Mouse (Mus musculus) embryonic fibroblast, embryonic 13.5 days (primary cell): ENCODE data around the gene Psapl1. TPM values are rescaled to one million over a fixed set of nuclear protein-coding genes. Genes with fewer than 3 reads are reported as not detected.
A peak's percentile ranks its signal among the peaks of the same experiment; 100 is the strongest.
"Not testable (repeated sequence)": the region's sequence is repeated elsewhere in the genome, so short reads cannot be mapped to it uniquely, and the experiment has no call there.

ENCODE experiments used
- H3K27ac ChIP-seq: 2 replicates; pipeline ENCODE4 v1.5.1; 2012; ENCODE audit warnings: low read length, control low read depth, inconsistent platforms; ENCODE audit not compliant: insufficient read depth
- H3K4me1 ChIP-seq: 2 replicates; pipeline ENCODE4 v1.6.1; 2011; ENCODE audit warnings: low read length; ENCODE audit not compliant: control insufficient read depth, insufficient read depth
- H3K4me3 ChIP-seq: 2 replicates; pipeline ENCODE4 v1.5.1; 2011; ENCODE audit warnings: mild to moderate bottlenecking, control low read depth, low read length; ENCODE audit not compliant: insufficient read depth
- CTCF ChIP-seq: IDR thresholded peaks from 2 replicates; pipeline ENCODE4 v1.5.1; 2011; ENCODE audit warnings: mild to moderate bottlenecking, control low read depth, low read length, moderate library complexity, borderline replicate concordance; ENCODE audit not compliant: insufficient read depth
- POLR2A ChIP-seq: IDR thresholded peaks from 2 replicates; pipeline ENCODE4 v1.6.1; 2011; ENCODE audit warnings: low read depth, mild to moderate bottlenecking, control low read depth, low read length, moderate library complexity
- polyA plus RNA-seq: library from polyadenylated mRNA; stranded (reverse); fragments of >200 nt; gene quantifications from 2 replicates; pipeline ENCODE4 v1.2.4, GENCODE M21; 2011; ENCODE audit warnings: low read depth; ENCODE audit not compliant: missing spikeins, insufficient read length

The Psapl1 gene
- polyA plus RNA-seq, 1 experiment, result not detected

DNA sequence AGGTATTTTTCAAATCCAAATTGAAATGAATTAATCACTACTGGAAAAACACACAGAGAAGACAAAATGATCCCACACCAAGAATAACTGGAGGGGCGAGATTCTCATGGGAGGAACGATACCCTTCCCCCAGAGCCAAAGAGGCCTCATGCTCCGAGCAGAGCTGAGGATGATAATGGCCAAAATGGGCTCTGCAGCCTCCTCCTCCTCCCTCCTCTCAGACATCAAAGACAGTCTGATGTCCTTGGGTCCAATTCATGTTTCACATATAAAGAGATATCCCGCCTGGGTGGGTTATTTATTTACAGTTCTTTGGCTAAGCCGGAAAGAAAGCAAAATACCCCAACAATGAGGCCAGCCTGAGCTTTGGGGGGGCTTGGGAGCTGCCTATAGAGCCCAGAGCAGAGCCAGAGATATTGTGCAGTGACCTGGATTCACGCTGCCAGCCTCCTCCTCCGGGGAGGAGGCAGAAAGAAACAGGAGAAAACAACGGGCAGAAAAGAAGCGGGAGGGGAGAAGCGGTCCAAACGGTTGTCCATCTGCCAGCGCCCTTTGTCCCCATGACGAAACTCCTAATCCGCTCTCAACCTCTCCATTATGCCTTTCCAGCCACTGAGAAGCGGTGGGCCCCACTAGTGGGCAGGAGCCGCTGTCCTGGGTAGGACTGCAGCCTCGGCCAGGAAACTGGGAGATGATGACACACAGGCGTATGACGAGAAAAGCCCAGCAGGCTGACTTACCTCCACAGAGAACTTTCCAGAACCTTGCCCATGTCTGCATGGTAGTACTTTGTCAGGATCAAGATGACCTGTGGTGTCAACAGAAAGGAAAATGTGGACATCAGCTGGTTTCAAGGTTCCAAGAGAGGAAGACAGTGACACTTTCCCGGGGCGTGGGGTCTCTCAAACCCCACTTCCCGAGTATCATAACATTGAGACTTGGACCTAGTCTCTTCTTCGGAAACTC lies 24.9 kb downstream of the Psapl1 start:
- Histone ChIP-seq H3K4me3 (no peak overlapping the region), H3K27ac (no peak overlapping the region), H3K4me1 (peaks cover 21% of the 10 kb centered on the region)
- TF ChIP-seq POLR2A (no peak), CTCF (no peak)

DNA sequence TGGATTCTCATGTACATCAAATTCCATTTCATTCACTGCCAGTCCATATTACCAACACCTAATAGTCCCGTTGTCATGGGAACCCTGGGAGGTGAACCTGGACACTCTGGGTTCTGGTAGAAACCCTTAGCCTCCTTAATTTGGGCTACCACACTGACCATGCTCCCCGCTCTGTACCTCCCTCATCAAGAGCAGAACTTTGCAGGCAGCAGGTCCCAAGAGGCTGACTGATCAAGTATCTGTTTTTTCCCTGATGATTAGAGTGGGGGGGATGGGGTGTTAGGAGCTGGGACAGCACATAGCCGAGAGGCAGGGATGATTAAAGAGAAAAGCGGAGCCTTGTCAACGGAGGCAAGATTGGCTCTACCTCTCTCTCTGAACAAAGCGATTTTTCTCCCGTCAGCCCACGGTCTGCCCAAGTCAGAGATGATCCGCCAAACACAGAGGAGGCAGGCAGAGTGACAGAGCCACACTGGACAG lies 26.5 kb downstream of the Psapl1 start:
- Histone ChIP-seq H3K27ac (no peak overlapping the region), H3K4me3 (no peak overlapping the region), H3K4me1 (peaks cover 15% of the 10 kb centered on the region)
- TF ChIP-seq POLR2A, result no peak
- no peak for TF ChIP-seq CTCF

GRCm38 (mm10) chr5:36237526-36237925 lies 33.7 kb downstream of the Psapl1 start:
- H3K4me1 ChIP-seq, H3K27ac ChIP-seq, H3K4me3 ChIP-seq: not testable (repeated sequence)

DNA sequence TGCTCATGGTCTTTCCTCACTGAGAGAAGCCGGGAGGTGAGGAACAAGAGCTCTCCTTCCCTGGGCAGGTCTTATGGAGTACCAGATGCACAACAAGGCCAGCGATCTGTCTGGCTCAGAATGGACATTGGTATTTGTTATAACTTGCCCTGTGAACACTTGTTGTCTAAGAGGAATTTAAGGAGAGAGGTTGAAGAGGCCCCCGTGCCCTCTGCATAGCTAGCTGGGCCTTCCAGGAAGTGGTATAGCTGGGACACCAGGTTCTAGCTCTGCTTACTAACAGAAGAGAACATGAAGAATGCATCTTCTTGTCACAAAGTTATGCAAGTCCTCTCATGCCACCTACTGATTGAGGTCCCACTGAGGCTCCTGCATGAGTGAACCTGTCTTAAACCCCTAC lies 44.2 kb downstream of the Psapl1 start:
- no peak for TF ChIP-seq CTCF
- TF ChIP-seq POLR2A, result no peak
- Histone ChIP-seq H3K4me3 (no peak overlapping the region), H3K27ac (no peak overlapping the region), H3K4me1 (no peaks in the 10 kb centered on the region; the same call in 1 of the 2 replicates)

GRCm38 (mm10) chr5:36252746-36253504 lies 49.1 kb downstream of the Psapl1 start:
- H3K4me1 ChIP-seq, result peaks cover 9% of the 10 kb centered on the region
- H3K27ac ChIP-seq, result peak overlapping the region; percentile 78
- TF ChIP-seq CTCF (no peak), POLR2A (no peak)
- no peak overlapping the region for H3K4me3 ChIP-seq

GRCm38 (mm10) chr5:36254642-36255516 lies 51.1 kb downstream of the Psapl1 start:
- Histone ChIP-seq H3K27ac (peak overlapping the region; percentile 60), H3K4me3 (no peak overlapping the region), H3K4me1 (peaks cover 9% of the 10 kb centered on the region)
- TF ChIP-seq POLR2A (no peak), CTCF (no peak)

Other genes starting within 250 kb of the Psapl1 start
- gene Sorcs2, start 194.1 kb downstream of the Psapl1 start, polyA plus RNA-seq, result 57.1 and 67.1 TPM in 2 replicates